Mouse (Mus musculus) thymus, adult 2 months (tissue): Measurements from ENCODE around the gene Olfr521.

Source experiments
- CTCF ChIP-seq: fragments of 200-500 bp; IDR thresholded peaks from 2 replicates; pipeline ENCODE4 v1.5.1; 2012; ENCODE audit warnings: mild to moderate bottlenecking, control low read depth, low read length, moderate library complexity, borderline replicate concordance; ENCODE audit not compliant: control insufficient read depth, poor library complexity, insufficient read depth; ENCODE audit errors: extremely low read depth
- POLR2A ChIP-seq: fragments of 200-500 bp; IDR thresholded peaks from 2 replicates; pipeline ENCODE4 v1.6.1; 2012; ENCODE audit warnings: mild to moderate bottlenecking, low read length, control low read depth, moderate library complexity; ENCODE audit not compliant: control insufficient read depth, poor library complexity, insufficient read depth; ENCODE audit errors: extremely low read depth

- TF ChIP-seq CTCF, result no peak
- no peak for TF ChIP-seq POLR2A
These were observed 50.1 kb downstream of the Olfr521 start for GRCm38 (mm10) chr7:99813394-99813793.
